Mouse (Mus musculus) kidney, postnatal 0 days (tissue): ENCODE measurements around the gene Tubb4b. TPM values are rescaled to one million over a fixed set of nuclear protein-coding genes. Genes with fewer than 3 reads are reported as not detected.

ENCODE experiments used
- ATAC-seq: fragments of 200-750 bp; cut with Nextera tagmentation; replicated peaks from 2 replicates; pipeline ENCODE4 v1.8.0; 2017; ENCODE audit warnings: low read depth, moderate number of reproducible peaks, moderate TSS enrichment, moderate library complexity; ENCODE audit not compliant: low FRiP score
- DNase-seq: peaks from one replicate; pipeline ENCODE4 v3.0.0-alpha.2; 2016; ENCODE audit warnings: low spot score
- H3K27ac ChIP-seq: fragments of 300-500 bp; sonication (generic); 2 replicates; pipeline ENCODE4 v1.5.1; 2014; ENCODE audit warnings: mild to moderate bottlenecking
- H3K27me3 ChIP-seq: fragments of 300-500 bp; sonication (generic); 2 replicates; pipeline ENCODE4 v1.6.1; 2014; ENCODE audit warnings: low read length, mixed read lengths; ENCODE audit not compliant: insufficient read depth
- H3K36me3 ChIP-seq: fragments of 300-500 bp; sonication (generic); 2 replicates; pipeline ENCODE4 v1.6.1; 2014; ENCODE audit warnings: low read length, mixed read lengths; ENCODE audit not compliant: insufficient read depth
- H3K4me1 ChIP-seq: fragments of 300-500 bp; sonication (generic); replicated peaks from 2 replicates; pipeline ENCODE4 v1.6.1; 2014; ENCODE audit warnings: antibody characterized with exemption, low read length, mixed read lengths; ENCODE audit not compliant: insufficient read depth
- H3K4me2 ChIP-seq: fragments of 300-500 bp; sonication (generic); 2 replicates; pipeline ENCODE4 v1.6.1; 2014; ENCODE audit warnings: mild to moderate bottlenecking, low read length, moderate library complexity, mixed read lengths
- H3K4me3 ChIP-seq: fragments of 300-500 bp; sonication (generic); replicated peaks from 2 replicates; pipeline ENCODE4 v1.5.1; 2014; ENCODE audit warnings: low read depth, low read length
- H3K9ac ChIP-seq: fragments of 300-500 bp; sonication (generic); 2 replicates; pipeline ENCODE4 v1.6.1; 2014; ENCODE audit warnings: low read depth, low read length
- H3K9me3 ChIP-seq: fragments of 300-500 bp; sonication (generic); replicated peaks from 2 replicates; pipeline ENCODE4 v1.6.1; 2016; ENCODE audit warnings: low read length, inconsistent platforms, mixed read lengths
- CTCF ChIP-seq: IDR thresholded peaks from 2 replicates; pipeline ENCODE4 v1.5.1; 2016; ENCODE audit warnings: antibody characterized with exemption, low read depth, mild to moderate bottlenecking, moderate library complexity
- WGBS: fragments of 180-500 bp; shearing (Covaris S2); extraction: QIAGEN DNeasy Blood & Tissue Kit; methylation state at CpG from one replicate; pipeline ENCODE4 v1.1.7; 2014; 5-methylcytosine and 5-hydroxymethylcytosine counted together
- polyA plus RNA-seq: library from polyadenylated mRNA; unstranded; fragments of >200 nt; fragmentation: Nextera tagmentation; extraction: Ambion mirVana; gene quantifications from 2 replicates; pipeline ENCODE4 v1.2.1, GENCODE M21; 2015

Gene Tubb4b
- polyA plus RNA-seq, 1 experiment from 2014 or later: 339 TPM

DNA sequence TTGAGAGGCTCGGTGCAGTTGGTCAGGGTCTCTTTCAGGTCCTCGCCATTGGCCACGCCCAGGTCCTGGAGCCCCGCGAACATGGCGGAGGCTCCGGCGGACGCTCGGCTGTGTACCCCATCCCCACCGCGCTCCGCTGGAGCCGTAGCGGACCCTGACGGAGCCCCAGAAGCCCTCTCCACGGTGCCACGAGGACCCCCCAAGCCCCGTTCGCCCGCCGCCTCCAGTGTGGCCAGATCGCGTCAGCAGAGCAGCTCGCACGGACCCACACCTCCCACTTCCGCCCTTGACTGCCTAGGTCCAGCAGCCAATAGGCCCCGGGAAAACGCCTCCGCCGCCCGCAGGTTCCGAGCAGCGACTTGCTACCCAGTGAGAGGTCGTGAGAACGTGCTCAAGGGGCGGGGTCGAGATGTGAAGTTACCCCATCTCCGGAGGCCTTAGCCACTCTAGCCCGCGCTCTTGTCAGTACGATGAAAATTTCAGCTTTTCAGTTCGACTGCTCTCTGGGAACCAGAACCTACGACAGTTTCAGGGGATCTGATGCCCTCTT is 13.3 kb downstream of the Tubb4b start, which contains the start of gene Nelfb:
Nelfb (minus strand) TSS at position 369 of the 550 bp plus-strand sequence.
- 0 out of 2 replicates have a peak, but pooled peaks have one; percentile 4 for TF ChIP-seq CTCF
- Histone ChIP-seq H3K9ac (peak within 1 kb of the TSS; percentile 93), H3K4me2 (peak within 1 kb of the TSS; percentile 81), H3K27ac (peak within 1 kb of the TSS; percentile 90), H3K4me3 (peak within 1 kb of the TSS; percentile 99), H3K4me1 (peaks cover 10% of the 10 kb centered on the region), H3K36me3 (peaks cover 12% of the 10 kb centered on the region; the same call in 1 of the 2 replicates), H3K9me3 (no peaks in the 10 kb centered on the region), H3K27me3 (no peaks in the 10 kb centered on the region)
- WGBS: under 1% methylated on average over 44 of the region's 44 CpGs
- peak; percentile 96 for DNase-seq
- ATAC-seq: peak; percentile 92

DNA sequence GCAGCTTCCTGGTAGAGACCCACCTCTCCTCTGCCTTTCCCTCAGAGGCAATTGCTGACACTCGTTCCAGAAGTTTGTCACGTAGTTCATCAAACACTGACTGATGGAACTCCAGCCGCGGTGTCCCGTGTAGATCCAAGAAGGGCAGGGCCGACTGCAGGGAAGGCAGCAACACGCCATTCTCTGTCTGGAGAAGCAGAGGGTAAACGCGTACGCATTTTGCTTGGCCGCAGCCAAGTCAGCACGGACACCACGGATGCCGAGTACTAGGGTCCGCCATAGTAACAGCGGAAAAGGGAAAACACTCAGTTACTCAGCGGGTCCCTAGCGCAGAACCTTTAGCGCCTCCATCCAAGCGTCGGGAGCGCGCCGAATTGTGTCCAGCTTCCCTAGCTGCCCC is 13.8 kb downstream of the Tubb4b start:
- H3K27ac ChIP-seq: peak overlapping the region; percentile 90
- H3K4me3 ChIP-seq: peak overlapping the region; percentile 99
- 1% methylated on average over 24 of the region's 24 CpGs for WGBS
- peak overlapping the region; percentile 81 for H3K4me2 ChIP-seq
- 0 out of 2 replicates have a peak, but pooled peaks have one; percentile 2 for ATAC-seq
- H3K4me1 ChIP-seq: peaks cover 10% of the 10 kb centered on the region
- H3K9ac ChIP-seq: peak overlapping the region; percentile 93
- TF ChIP-seq CTCF: no peak
- DNase-seq: no peak
- no peaks in the 10 kb centered on the region for H3K9me3 ChIP-seq
- peaks cover 17% of the 10 kb centered on the region for H3K36me3 ChIP-seq
- H3K27me3 ChIP-seq: no peaks in the 10 kb centered on the region

DNA sequence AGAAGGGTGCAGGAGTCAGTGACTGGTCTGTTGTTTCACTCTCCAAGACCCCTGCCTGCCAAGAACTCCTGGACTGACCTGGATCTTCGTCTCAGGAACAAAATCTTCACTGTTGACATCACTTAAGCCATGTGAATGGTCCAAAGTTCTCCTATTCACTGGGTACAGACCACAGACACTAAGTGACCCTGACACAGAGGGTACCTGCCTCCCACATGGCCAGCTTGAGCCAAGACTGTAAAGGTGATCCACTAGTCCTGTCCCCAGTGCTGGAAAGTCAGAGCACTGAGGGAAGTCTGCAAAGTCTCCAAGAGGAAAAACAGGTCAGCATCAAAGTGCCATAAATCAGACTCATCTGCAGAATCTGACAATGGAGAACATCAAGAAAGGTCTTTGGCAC is 16.9 kb downstream of the Tubb4b start:
- DNase-seq (no peak), ATAC-seq (no peak)
- no peak for TF ChIP-seq CTCF
- no peaks in the 10 kb centered on the region for H3K27me3 ChIP-seq
- peaks cover 44% of the 10 kb centered on the region for H3K36me3 ChIP-seq
- H3K4me3 ChIP-seq: no peak overlapping the region
- no peak overlapping the region for H3K27ac ChIP-seq
- no peak overlapping the region for H3K9ac ChIP-seq
- H3K9me3 ChIP-seq: no peaks in the 10 kb centered on the region
- H3K4me2 ChIP-seq: no peak overlapping the region
- H3K4me1 ChIP-seq: peaks cover 10% of the 10 kb centered on the region
- 85% methylated on average over 1 of the region's 1 CpGs for WGBS

- ATAC-seq (0 out of 2 replicates have a peak, but pooled peaks have one; percentile 38), DNase-seq (no peak)
- H3K4me3 ChIP-seq: no peak overlapping the region
- peaks cover 69% of the 10 kb centered on the region for H3K36me3 ChIP-seq
- no peak overlapping the region for H3K4me2 ChIP-seq
- H3K27ac ChIP-seq: no peak overlapping the region
- no peaks in the 10 kb centered on the region for H3K9me3 ChIP-seq
- 61% methylated on average over 4 of the region's 4 CpGs for whole genome bisulfite sequencing
- H3K27me3 ChIP-seq: no peaks in the 10 kb centered on the region
- H3K9ac ChIP-seq: no peak overlapping the region
- H3K4me1 ChIP-seq: no peaks in the 10 kb centered on the region
- TF ChIP-seq CTCF: peak; percentile 44
Observed at GRCm38 (mm10) chr2:25203631-25204214, 20.8 kb downstream of the Tubb4b start.

- Histone ChIP-seq H3K4me1 (peaks cover 5% of the 10 kb centered on the region; the same call in 1 of the 2 replicates), H3K9ac (no peak overlapping the region), H3K27ac (no peak overlapping the region), H3K27me3 (no peaks in the 10 kb centered on the region), H3K4me3 (no peak overlapping the region), H3K36me3 (peaks cover 51% of the 10 kb centered on the region), H3K9me3 (no peaks in the 10 kb centered on the region), H3K4me2 (no peak overlapping the region)
- ATAC-seq: no peak
- WGBS: 90% methylated on average over 2 of the region's 2 CpGs
- no peak for TF ChIP-seq CTCF
- no peak for DNase-seq
Observed at GRCm38 (mm10) chr2:25200631-25201030, 23.9 kb downstream of the Tubb4b start.

GRCm38 (mm10) chr2:25197946-25198345 is 26.6 kb downstream of the Tubb4b start:
- no peaks in the 10 kb centered on the region for H3K9me3 ChIP-seq
- peaks cover 14% of the 10 kb centered on the region for H3K4me1 ChIP-seq
- no peak for ATAC-seq
- TF ChIP-seq CTCF: no peak
- no peak overlapping the region for H3K9ac ChIP-seq
- peaks cover 29% of the 10 kb centered on the region for H3K36me3 ChIP-seq
- H3K27ac ChIP-seq: peak overlapping the region; percentile 91
- DNase-seq: no peak
- H3K4me2 ChIP-seq: no peak overlapping the region
- no peaks in the 10 kb centered on the region for H3K27me3 ChIP-seq
- no peak overlapping the region for H3K4me3 ChIP-seq
